ENCODE assay signal across 8 mouse cellular contexts in genomic region chr11:120633520-120634343, GRCm38 (mm10). TPM values are rescaled to one million over a fixed set of nuclear protein-coding genes. Genes with fewer than 3 reads are reported as not detected.
DNase-seq lines count a peak whose midpoint lies in the region; ATAC-seq and TF ChIP-seq lines count a peak whose summit lies in the region.

Mafg (minus strand) TSS chr11:120633600.

- H3K4me3 ChIP-seq in embryonic facial prominence, embryonic 14.5 days (ENCODE audit: low read depth, low read length), result peak within 1 kb of the TSS; percentile 95
- H3K4me3 ChIP-seq in limb, embryonic 14.5 days (replicated peaks; ENCODE audit: low read length), result peak within 1 kb of the TSS; percentile 96
- peak within 1 kb of the TSS; percentile 89 for H3K4me3 ChIP-seq in midbrain, postnatal 0 days (ENCODE audit: low read depth, low read length)

- no peak for TF ChIP-seq POLR2A in limb, embryonic 14.5 days (IDR thresholded peaks at IDR 0.05; ENCODE audit: borderline replicate concordance, extremely low read depth, insufficient read depth, insufficient read length)

- DNase-seq in 3T3-L1 (ENCODE audit: low read depth, low spot score), result peak; percentile 98
- peak; percentile 84 to 88 for DNase-seq in adrenal gland, postnatal 4 days (ENCODE audit: low spot score in 2 of 2)
- DNase-seq in embryonic facial prominence, embryonic 14.5 days (ENCODE audit: low spot score), result peak; percentile 98
- peak; percentile 88 for DNase-seq in heart, adult 8-10 months (ENCODE audit: low spot score)
- peak; percentile 96 for DNase-seq in kidney, adult 9 months
- DNase-seq in limb, embryonic 14.5 days (ENCODE audit: low spot score), result peak; percentile 96
- peak; percentile 98 for DNase-seq in midbrain, postnatal 0 days (ENCODE audit: low spot score)
- peak; percentile 79 to 85 for DNase-seq in spleen, postnatal 14 days (ENCODE audit: low spot score in 2 of 2)

- peak within 1 kb of the TSS; percentile 95 for H3K9ac ChIP-seq in embryonic facial prominence, embryonic 14.5 days (ENCODE audit: low read depth, low read length)
- peak within 1 kb of the TSS; percentile 88 for H3K9ac ChIP-seq in limb, embryonic 14.5 days (ENCODE audit: low read depth, low read length, severe bottlenecking)
- peak within 1 kb of the TSS; percentile 83 for H3K9ac ChIP-seq in midbrain, postnatal 0 days (replicated peaks; ENCODE audit: low read length, poor library complexity, severe bottlenecking)

- H3K27ac ChIP-seq in embryonic facial prominence, embryonic 14.5 days (replicated peaks; ENCODE audit: low read depth, low read length), result peak within 1 kb of the TSS; percentile 93
- H3K27ac ChIP-seq in limb, embryonic 14.5 days (replicated peaks; ENCODE audit: low read depth, low read length), result peak within 1 kb of the TSS; percentile 76
- peak within 1 kb of the TSS; percentile 91 for H3K27ac ChIP-seq in midbrain, postnatal 0 days (ENCODE audit: low read depth, low read length)

- 21% methylated on average over 32 of the region's 58 CpGs for WGBS in embryonic facial prominence, embryonic 14.5 days
- WGBS in limb, embryonic 14.5 days, result 11% methylated on average over 55 of the region's 58 CpGs
- WGBS in midbrain, postnatal 0 days, result 10% methylated on average over 58 of the region's 58 CpGs

- no peak for TF ChIP-seq CTCF in midbrain, postnatal 0 days (IDR thresholded peaks at IDR 0.05)

- ATAC-seq in embryonic facial prominence, embryonic 14.5 days (ENCODE audit: low read depth), result peak; percentile 93
- ATAC-seq in limb, embryonic 14.5 days (ENCODE audit: low FRiP score, low read depth), result peak; percentile 91
- peak; percentile 90 for ATAC-seq in midbrain, postnatal 0 days (ENCODE audit: low FRiP score)

- H3K4me1 ChIP-seq in embryonic facial prominence, embryonic 14.5 days (ENCODE audit: control insufficient read depth, insufficient read depth, low read length), result peaks cover 16% of the 10 kb centered on the region
- peaks cover 15% of the 10 kb centered on the region for H3K4me1 ChIP-seq in limb, embryonic 14.5 days (ENCODE audit: control insufficient read depth, insufficient read depth, low read length)
- peaks cover 5% of the 10 kb centered on the region for H3K4me1 ChIP-seq in midbrain, postnatal 0 days (ENCODE audit: insufficient read depth, low read length)

- no peaks in the 10 kb centered on the region for H3K27me3 ChIP-seq in embryonic facial prominence, embryonic 14.5 days (replicated peaks; ENCODE audit: control insufficient read depth, insufficient read depth, low read length)
- no peaks in the 10 kb centered on the region for H3K27me3 ChIP-seq in limb, embryonic 14.5 days (ENCODE audit: control insufficient read depth, insufficient read depth, low read length)
- H3K27me3 ChIP-seq in midbrain, postnatal 0 days (ENCODE audit: insufficient read depth, low read length), result no peaks in the 10 kb centered on the region

- H3K9me3 ChIP-seq in embryonic facial prominence, embryonic 14.5 days (ENCODE audit: control insufficient read depth, low read length), result no peaks in the 10 kb centered on the region
- no peaks in the 10 kb centered on the region for H3K9me3 ChIP-seq in limb, embryonic 14.5 days (ENCODE audit: control insufficient read depth, low read length)
- no peaks in the 10 kb centered on the region for H3K9me3 ChIP-seq in midbrain, postnatal 0 days (ENCODE audit: low read length)

- peaks cover 11% of the 10 kb centered on the region for H3K36me3 ChIP-seq in embryonic facial prominence, embryonic 14.5 days (ENCODE audit: control insufficient read depth, insufficient read depth, low read length)
- H3K36me3 ChIP-seq in limb, embryonic 14.5 days (ENCODE audit: control insufficient read depth, insufficient read depth, low read length), result peaks cover 8% of the 10 kb centered on the region
- peaks cover 14% of the 10 kb centered on the region for H3K36me3 ChIP-seq in midbrain, postnatal 0 days (ENCODE audit: insufficient read depth, low read length)

- peak within 1 kb of the TSS; percentile 90 for H3K4me2 ChIP-seq in embryonic facial prominence, embryonic 14.5 days (ENCODE audit: low read depth, low read length)
- H3K4me2 ChIP-seq in limb, embryonic 14.5 days (replicated peaks; ENCODE audit: low read depth, low read length, severe bottlenecking), result peak within 1 kb of the TSS; percentile 70
- peak within 1 kb of the TSS; percentile 96 for H3K4me2 ChIP-seq in midbrain, postnatal 0 days (ENCODE audit: low read depth, low read length, poor library complexity, severe bottlenecking)

RNA-seq across cellular contexts. Expression of gene Mafg, which starts in this region (rescaled TPM):
- total RNA-seq in adrenal gland, postnatal 4 days (2021), result 10 to 100 TPM; 51.4 to 56.0 TPM
- polyA plus RNA-seq in embryonic facial prominence, embryonic 14.5 days (2014; fragmentation: Nextera tagmentation; extraction: Ambion mirVana), result 26.3 and 26.8 TPM in 2 replicates
- 10 to 100 TPM; 33.0 to 47.3 (median 39.2) TPM for total RNA-seq in heart, adult 8-10 months (2022)
- polyA plus RNA-seq in limb, embryonic 14.5 days (2012; rRNA removed), result 56.9 and 67.7 TPM in 2 replicates
- 26.1 and 30.5 TPM in 2 replicates for polyA plus RNA-seq in limb, embryonic 14.5 days (2014; fragmentation: Nextera tagmentation; extraction: Ambion mirVana)
- 42.1 and 46.5 TPM in 2 replicates for total RNA-seq in midbrain, postnatal 0 days (2014; rRNA removed)
- polyA plus RNA-seq in midbrain, postnatal 0 days (2015; fragmentation: Nextera tagmentation; extraction: Ambion mirVana), result 40.8 and 41.7 TPM in 2 replicates

Comparison
In these comparisons a context has a peak if more than half of its experiments do, and no peak if none do; other contexts are left out.
1. Peak in every context shown above with its lines: DNase-seq, ATAC-seq, H3K4me3 ChIP-seq and H3K27ac ChIP-seq.